Mouse (Mus musculus): ENCODE results near the gene Plbd1. TPM values are rescaled to one million over a fixed set of nuclear protein-coding genes. Genes with fewer than 3 reads are reported as not detected.

The Plbd1 gene
- total RNA-seq, 2 experiments from 2014 or later: 3.6 to 7.7 TPM

DNA sequence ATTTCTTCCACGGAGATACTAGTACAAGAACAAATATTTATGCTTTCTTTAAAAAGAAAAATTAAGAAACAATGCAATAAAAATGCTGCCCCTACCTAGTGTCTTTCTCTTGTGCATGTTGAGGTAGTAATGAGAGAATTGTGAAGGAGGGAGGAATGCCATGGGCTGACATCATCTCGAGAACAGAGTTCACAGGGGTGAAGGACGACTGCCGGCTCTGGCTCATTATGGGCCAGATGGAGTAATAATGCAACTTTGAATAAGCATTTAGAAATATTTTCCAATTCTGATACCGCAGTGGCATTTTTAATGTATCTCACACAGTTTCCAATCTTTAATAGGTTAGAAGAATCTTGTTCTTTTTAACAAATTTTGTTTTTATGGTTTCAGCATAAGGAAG lies 95.7 kb downstream of the Plbd1 start:
- no peak for ATAC-seq (replicated peaks; ENCODE audit: poor library complexity, severe bottlenecking)

Other genes starting within 250 kb of the Plbd1 start
- not detected in 2 replicates for gene E330021D16Rik, start 246.4 kb downstream of the Plbd1 start, total RNA-seq (2014; fragmentation: Nextera tagmentation)
- not detected in 2 replicates for gene E330021D16Rik, start 246.4 kb downstream of the Plbd1 start, total RNA-seq (2017)
- 94.1 and 126 TPM in 2 replicates for gene Atf7ip, start 155.8 kb downstream of the Plbd1 start, total RNA-seq (2014; fragmentation: Nextera tagmentation)
- 32.3 and 43.4 TPM in 2 replicates for gene Atf7ip, start 155.8 kb downstream of the Plbd1 start, total RNA-seq (2017)
- not detected in 2 replicates for gene Gucy2c, start 119.8 kb upstream of the Plbd1 start, total RNA-seq (2014; fragmentation: Nextera tagmentation)
- gene Gucy2c, start 119.8 kb upstream of the Plbd1 start, total RNA-seq (2017): not detected in 2 replicates
- 7.0 and 20.7 TPM in 2 replicates for gene Hist4h4, start 142.5 kb upstream of the Plbd1 start, total RNA-seq (2014; fragmentation: Nextera tagmentation)
- 46.7 and 58.9 TPM in 2 replicates for gene Hist4h4, start 142.5 kb upstream of the Plbd1 start, total RNA-seq (2017)
- gene H2afj, start 146.3 kb upstream of the Plbd1 start, total RNA-seq (2014; fragmentation: Nextera tagmentation): 30.2 and 52.4 TPM in 2 replicates
- 69.6 and 88.9 TPM in 2 replicates for gene H2afj, start 146.3 kb upstream of the Plbd1 start, total RNA-seq (2017)
- gene BC049715, start 165.7 kb upstream of the Plbd1 start, total RNA-seq (2014; fragmentation: Nextera tagmentation): 3.3 and 3.9 TPM in 2 replicates
- gene BC049715, start 165.7 kb upstream of the Plbd1 start, total RNA-seq (2017): 1.1 and 2.8 TPM in 2 replicates
- gene Wbp11, start 166.3 kb upstream of the Plbd1 start, total RNA-seq (2014; fragmentation: Nextera tagmentation): 139 and 168 TPM in 2 replicates
- gene Wbp11, start 166.3 kb upstream of the Plbd1 start, total RNA-seq (2017): 53.9 and 58.5 TPM in 2 replicates
- gene Smco3, start 173.5 kb upstream of the Plbd1 start, total RNA-seq (2014; fragmentation: Nextera tagmentation): not detected in 2 replicates
- gene Smco3, start 173.5 kb upstream of the Plbd1 start, total RNA-seq (2017): 0.21 and 1.8 TPM in 2 replicates
- gene Art4, start 195.8 kb upstream of the Plbd1 start, total RNA-seq (2014; fragmentation: Nextera tagmentation): 0.64 TPM in 1 of 2 replicates, not detected in the other
- 1.2 and 1.6 TPM in 2 replicates for gene Art4, start 195.8 kb upstream of the Plbd1 start, total RNA-seq (2017)
- not detected in 2 replicates for gene Mgp, start 213.9 kb upstream of the Plbd1 start, total RNA-seq (2014; fragmentation: Nextera tagmentation)
- gene Mgp, start 213.9 kb upstream of the Plbd1 start, total RNA-seq (2017): not detected in 2 replicates

All from granulocyte monocyte progenitor cell, adult 5-6 weeks (primary cell).